Mouse (Mus musculus) cerebellum, postnatal 10 days (tissue): ENCODE measurements around the gene Il13ra2.
A peak's percentile ranks its signal among the peaks of the same experiment; 100 is the strongest.
"Not testable (repeated sequence)": the region's sequence is repeated elsewhere in the genome, so short reads cannot be mapped to it uniquely, and the experiment has no call there.

Experiments used
- DNase-seq, 2 experiments: peaks; one replicate each; pipeline ENCODE4 v3.0.0; 2021; ENCODE audit warnings: mixed read lengths in 2 of 2

The Il13ra2 gene

DNA sequence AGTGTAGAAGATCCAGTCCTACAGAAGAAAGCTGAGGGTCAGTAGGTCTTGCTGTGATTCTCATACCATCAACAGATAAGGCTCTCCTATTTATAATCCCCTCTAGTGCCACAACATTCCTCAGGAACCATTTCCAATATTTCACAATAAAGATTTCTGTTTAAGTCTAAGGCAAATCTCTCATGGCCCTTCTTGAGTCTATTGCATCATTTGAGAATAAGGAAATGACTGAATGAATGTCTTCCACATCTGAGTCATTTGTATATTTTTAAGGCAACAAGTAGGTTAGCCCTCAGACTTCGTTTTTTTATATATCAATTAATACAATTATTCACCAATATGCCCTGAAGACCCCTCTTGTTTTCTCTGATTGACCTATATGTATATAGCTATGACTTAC, at the start of gene Il13ra2:
TSS of gene Il13ra2 (minus strand) at position 64 of the 400 bp plus-strand sequence.
- DNase-seq: no peak

DNA sequence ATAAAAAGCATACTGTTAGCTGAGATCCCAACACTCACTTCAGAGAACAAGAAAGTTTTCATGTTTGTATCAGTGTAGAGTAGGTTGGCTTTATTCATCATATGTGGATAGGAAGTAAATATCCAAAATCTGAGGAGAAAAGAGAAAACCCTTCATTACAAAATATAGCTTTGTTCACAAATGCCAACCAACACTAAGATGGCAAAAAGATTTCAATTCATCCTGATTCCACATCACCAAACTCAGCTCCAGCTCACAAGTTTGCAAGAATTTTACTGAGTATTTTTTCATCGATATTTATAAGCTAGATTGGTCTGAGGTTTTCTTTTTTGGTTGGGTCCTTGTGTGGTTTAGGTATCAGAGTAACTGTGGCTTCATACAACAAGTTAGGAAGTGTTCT, 24.6 kb upstream of the Il13ra2 start, which contains the start of gene Vmn1r239-ps:
TSS of gene Vmn1r239-ps (minus strand) at position 101 of the 400 bp plus-strand sequence.
- DNase-seq: not testable (repeated sequence)

DNA sequence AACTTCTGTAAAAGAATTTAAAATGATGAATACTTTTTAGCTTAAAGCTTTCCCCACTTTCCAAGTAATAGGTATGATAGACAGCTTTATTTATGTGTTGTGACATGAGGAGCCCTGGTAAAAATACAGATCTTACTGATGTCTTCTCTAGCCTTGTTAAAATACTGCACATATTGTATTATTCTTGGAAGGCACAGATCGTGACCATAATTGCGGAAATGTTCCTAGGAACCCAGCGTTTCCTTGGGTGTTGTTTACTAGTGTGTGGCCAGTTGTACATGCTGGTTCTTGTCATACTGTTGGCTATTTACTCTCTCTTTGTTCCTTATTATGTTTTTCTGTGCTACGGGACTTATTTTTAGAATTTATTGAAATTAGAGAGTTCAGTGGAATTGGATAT, 14.4 kb upstream of the Il13ra2 start:
- no peak for DNase-seq

DNA sequence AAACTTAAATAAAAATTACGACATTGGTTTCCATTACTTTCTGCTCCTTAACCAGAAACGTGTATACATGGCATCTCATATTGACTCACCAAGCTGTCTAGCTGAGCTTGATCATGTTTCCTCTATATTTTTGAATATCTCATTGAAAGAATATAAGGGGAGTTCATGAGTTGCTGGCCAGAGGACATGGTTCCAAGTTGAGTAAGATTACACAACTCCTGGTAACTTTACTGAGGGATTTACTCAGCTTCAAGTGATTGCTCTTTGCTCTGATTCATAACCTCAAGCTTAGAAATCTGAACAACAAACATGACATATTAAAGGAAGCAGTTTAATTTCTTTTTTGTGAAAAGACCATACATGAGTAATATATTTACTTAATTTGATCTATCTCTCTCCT, 6.4 kb upstream of the Il13ra2 start:
- DNase-seq: no peak

DNA sequence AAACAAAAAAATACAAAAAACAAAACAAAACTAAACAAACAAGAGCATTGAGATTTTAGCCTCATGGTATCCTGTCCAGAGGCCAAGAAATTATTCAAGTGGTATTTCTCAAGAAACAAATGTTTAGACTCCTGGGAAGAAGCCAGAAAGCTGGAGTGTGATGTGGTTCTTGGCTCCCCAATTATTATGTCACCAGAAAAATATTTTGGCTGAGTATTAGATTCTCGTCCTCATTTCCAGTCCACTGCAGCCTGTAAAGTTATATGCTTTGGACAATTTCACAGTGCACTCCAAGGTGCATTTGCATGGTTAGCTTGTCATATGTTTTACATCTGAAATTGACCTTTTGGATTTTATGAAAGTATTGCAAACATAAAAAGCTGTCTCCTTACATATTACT, 761 bp upstream of the Il13ra2 start:
- peak in 1 of 2 experiments; percentile 8 for DNase-seq

DNA sequence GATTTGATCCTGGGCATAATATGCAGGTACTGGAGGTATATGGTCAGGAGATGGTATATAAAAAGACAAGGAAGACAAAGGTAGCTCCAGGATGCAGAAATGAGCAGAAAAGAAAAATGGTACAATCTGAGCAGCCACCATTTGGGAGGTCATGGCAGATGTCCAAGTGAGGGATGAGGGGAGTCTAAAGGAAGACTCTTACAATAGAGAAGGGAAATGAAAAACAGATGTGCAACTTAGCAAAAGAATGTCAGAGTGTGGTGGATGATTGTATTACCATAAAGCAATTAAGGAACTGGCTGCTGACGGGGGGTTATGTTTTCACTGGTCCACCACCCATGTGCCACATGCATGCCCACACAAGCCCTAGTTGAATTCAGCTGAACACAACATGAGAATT, 35.5 kb downstream of the Il13ra2 start:
- DNase-seq: peak; percentile 0 to 2

DNA sequence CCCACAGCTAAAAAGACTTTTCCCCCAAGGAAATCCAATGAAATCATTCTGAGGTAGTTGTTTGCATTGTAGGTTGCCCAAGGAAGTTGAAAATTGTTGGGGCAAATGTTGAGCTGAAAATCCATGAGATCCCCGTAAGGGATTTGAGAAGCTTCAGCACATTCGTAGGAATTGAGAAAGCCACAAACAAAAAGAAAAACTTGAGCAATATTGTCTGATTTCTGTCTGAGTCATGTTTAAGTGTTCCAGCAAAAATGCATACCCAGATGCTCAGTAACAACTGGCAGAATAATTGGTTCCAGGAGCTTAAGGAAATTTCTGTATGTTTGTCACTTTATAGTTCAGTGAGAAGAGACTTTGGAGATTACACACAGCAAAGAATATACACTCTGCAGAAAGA, 79.8 kb downstream of the Il13ra2 start:
- no peak for DNase-seq
